Mouse (Mus musculus): ENCODE measurements at regions not wholly inside any gene's neighbourhood (a gene's known extent, or its start where the extent isn't known, plus 50 kb on each side); places are given as distances from the start of the nearest gene placed in this dataset.

- TF ChIP-seq MYOD1 (IDR thresholded peaks at IDR 0.05; ENCODE audit: control insufficient read depth in 1 of 3, insufficient read length in 2 of 3, low read depth in 2 of 3) (no peak), MAX (IDR thresholded peaks at IDR 0.05; ENCODE audit: low read depth) (no peak), POLR2A (IDR thresholded peaks at IDR 0.05; ENCODE audit: insufficient read length, low read depth) (no peak), SRF (IDR thresholded peaks at IDR 0.05; ENCODE audit: control insufficient read depth, insufficient read length, low read depth) (no peak), USF1 (IDR thresholded peaks at IDR 0.05; ENCODE audit: low read depth) (no peak), CEBPB (IDR thresholded peaks at IDR 0.05; ENCODE audit: insufficient read depth, poor library complexity, severe bottlenecking) (no peak), E2F4 (IDR thresholded peaks at IDR 0.05; ENCODE audit: insufficient read depth) (no peak), POLR2AphosphoS2 (IDR thresholded peaks at IDR 0.05; ENCODE audit: insufficient read length, low read depth) (no peak), MYOG (IDR thresholded peaks at IDR 0.05; ENCODE audit: control insufficient read depth in 1 of 3, insufficient read depth in 1 of 3, insufficient read length in 2 of 3, low read depth in 2 of 3) (no peak), TCF12 (IDR thresholded peaks at IDR 0.05; ENCODE audit: insufficient read depth, poor library complexity, severe bottlenecking) (no peak), TCF3 (IDR thresholded peaks at IDR 0.05; ENCODE audit: insufficient read length, low read depth) (no peak), REST (IDR thresholded peaks at IDR 0.05; ENCODE audit: insufficient read depth, insufficient read length) (no peak)
These were observed 362.4 kb upstream of the Flrt2 start for GRCm38 (mm10) chr12:95329666-95330065.
